Mouse (Mus musculus) thymus, adult 2 months (tissue): ENCODE measurements around the gene Ppp1r13b.

Source experiments
- CTCF ChIP-seq: fragments of 200-500 bp; IDR thresholded peaks from 2 replicates; pipeline ENCODE4 v1.5.1; 2012; ENCODE audit warnings: mild to moderate bottlenecking, control low read depth, low read length, moderate library complexity, borderline replicate concordance; ENCODE audit not compliant: control insufficient read depth, poor library complexity, insufficient read depth; ENCODE audit errors: extremely low read depth
- POLR2A ChIP-seq: fragments of 200-500 bp; IDR thresholded peaks from 2 replicates; pipeline ENCODE4 v1.6.1; 2012; ENCODE audit warnings: mild to moderate bottlenecking, low read length, control low read depth, moderate library complexity; ENCODE audit not compliant: control insufficient read depth, poor library complexity, insufficient read depth; ENCODE audit errors: extremely low read depth

GRCm38 (mm10) chr12:111800459-111801183, 107.3 kb downstream of the Ppp1r13b start:
- TF ChIP-seq CTCF (no peak), POLR2A (no peak)
